21 mouse cellular contexts compared by ENCODE assay signal in genomic region chr6:108351998-108352397, GRCm38 (mm10).
A peak's percentile ranks its signal among the peaks of the same experiment; 100 is the strongest.
DNase-seq lines count a peak whose midpoint lies in the region; ATAC-seq and TF ChIP-seq lines count a peak whose summit lies in the region.
"Had no signal": no experiment of that assay in that cellular context is flagged by ENCODE, and none has a peak within 500 bp of the region (broad histone marks: within the 10 kb centered on the region; RNA-seq: fewer than 3 reads in every experiment).

No protein-coding gene starts in this region.

- no peaks in the 10 kb centered on the region for H3K9me3 ChIP-seq in midbrain, embryonic 15.5 days
- H3K9me3 ChIP-seq: embryonic facial prominence, embryonic 15.5 days; heart, embryonic 12.5 days; limb, embryonic 12.5 days; liver, embryonic 12.5 days had no signal

- H3K4me3 ChIP-seq in gastrocnemius, adult 2 months: no peak overlapping the region
- H3K4me3 ChIP-seq in layer of hippocampus, adult 2 months: no peak overlapping the region
- no peak overlapping the region for H3K4me3 ChIP-seq in midbrain, embryonic 15.5 days
- H3K4me3 ChIP-seq: embryonic facial prominence, embryonic 15.5 days; heart, embryonic 12.5 days; limb, embryonic 12.5 days; liver, embryonic 12.5 days had no signal

- 0 out of 2 replicates have a peak, but pooled peaks cover 6% of the 10 kb centered on the region for H3K4me1 ChIP-seq in midbrain, embryonic 15.5 days
- H3K4me1 ChIP-seq: embryonic facial prominence, embryonic 15.5 days; limb, embryonic 12.5 days; liver, embryonic 12.5 days had no signal

- no peaks in the 10 kb centered on the region for H3K27me3 ChIP-seq in midbrain, embryonic 15.5 days (replicated peaks)
- H3K27me3 ChIP-seq: embryonic facial prominence, embryonic 15.5 days; heart, embryonic 12.5 days; limb, embryonic 12.5 days; liver, embryonic 12.5 days had no signal

- no peaks in the 10 kb centered on the region for H3K36me3 ChIP-seq in midbrain, embryonic 15.5 days (replicated peaks)

- no peak overlapping the region for H3K9ac ChIP-seq in midbrain, embryonic 15.5 days
- H3K9ac ChIP-seq: embryonic facial prominence, embryonic 15.5 days; heart, embryonic 12.5 days; limb, embryonic 12.5 days; liver, embryonic 12.5 days had no signal

- WGBS in midbrain, embryonic 15.5 days: 51% methylated on average over 8 of the region's 8 CpGs

- TF ChIP-seq CTCF in gastrocnemius, adult 2 months (IDR thresholded peaks at IDR 0.05): no peak
- TF ChIP-seq CTCF in layer of hippocampus, adult 2 months (conservative IDR thresholded peaks at IDR 0.05): no peak

- DNase-seq in gastrocnemius, adult 2 months: no peak
- no peak for DNase-seq in gastrocnemius, postnatal 14 days
- no peak for DNase-seq in layer of hippocampus, adult 2 months (ENCODE audit: low spot score in 2 of 2)
- no peak for DNase-seq in layer of hippocampus, postnatal 36 days
- peak; percentile 66 for DNase-seq in retina, postnatal 1 day
- DNase-seq in lung, postnatal 25 days (ENCODE audit: low spot score): no peak
- DNase-seq: adrenal gland, adult 2 months; cerebellum, adult 9-11 months; heart, postnatal 36 days; kidney, adult 2 months; kidney, postnatal 36 days; layer of hippocampus, adult 9-11 months; lung, adult 2 months; lung, postnatal 36 days had no signal

- peak; percentile 80 for ATAC-seq in midbrain, embryonic 15.5 days (replicated peaks)
- ATAC-seq: inflammation-experienced regulatory T-cells, adult 6 months; liver, embryonic 12.5 days had no signal

- peak overlapping the region; percentile 25 for H3K27ac ChIP-seq in gastrocnemius, adult 2 months
- peak overlapping the region; percentile 72 for H3K27ac ChIP-seq in layer of hippocampus, adult 2 months
- peak overlapping the region; percentile 65 for H3K27ac ChIP-seq in midbrain, embryonic 15.5 days
- H3K27ac ChIP-seq: embryonic facial prominence, embryonic 15.5 days; limb, embryonic 12.5 days; liver, embryonic 12.5 days; stomach, postnatal 0 days had no signal

- intact Hi-C loops in gastrocnemius, adult 2 months (cut with DNase I): loop anchor here (5.0 kb wide), 1 partner anchor 250 kb away; no protein-coding TSS in a partner anchor
- intact Hi-C loops in gastrocnemius, postnatal 14 days (cut with DNase I; ENCODE audit: low total_unique reads): no loop called here

- no peak overlapping the region for H3K4me2 ChIP-seq in midbrain, embryonic 15.5 days
- H3K4me2 ChIP-seq: embryonic facial prominence, embryonic 15.5 days; heart, embryonic 12.5 days; limb, embryonic 12.5 days; liver, embryonic 12.5 days had no signal
